Mouse (Mus musculus): ENCODE results near the gene Dpep3. TPM values are rescaled to one million over a fixed set of nuclear protein-coding genes. Genes with fewer than 3 reads are reported as not detected.

Gene Dpep3
- polyA plus RNA-seq, 1 experiment from 2014 or later, result not detected

DNA sequence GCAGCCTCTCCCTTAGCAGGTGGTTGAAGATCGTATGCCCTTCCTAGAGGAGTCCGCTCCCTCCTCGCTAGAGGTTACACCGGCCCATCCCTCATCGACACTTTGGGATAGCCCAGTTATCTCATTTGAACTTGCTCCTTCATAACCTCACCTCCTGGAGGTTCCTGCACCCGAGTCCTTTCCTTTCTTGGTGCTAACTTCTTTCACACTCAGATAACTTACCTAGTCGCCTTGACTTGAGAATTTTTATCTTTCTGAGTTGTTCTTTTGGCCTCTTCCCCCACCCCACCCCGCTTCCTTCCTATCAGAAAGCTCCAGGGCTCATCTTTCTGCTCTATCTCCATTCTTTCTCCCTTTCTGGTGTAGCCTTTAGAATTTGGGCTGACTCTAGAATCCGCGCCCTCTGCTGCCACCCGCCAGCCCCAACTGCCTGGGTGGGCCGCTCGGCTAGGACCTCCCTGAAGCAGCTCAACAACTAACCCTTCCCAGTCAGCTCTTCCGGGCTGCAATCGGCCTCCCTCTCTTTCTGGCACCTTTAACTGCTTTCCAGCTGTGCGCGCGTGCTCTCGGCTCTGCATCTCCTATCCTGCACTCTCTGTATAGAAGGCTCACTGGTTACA, 12.4 kb downstream of the Dpep3 start:
- Histone ChIP-seq H3K4me1 (replicated peaks; ENCODE audit: control insufficient read depth, insufficient read depth, low read length) (no peaks in the 10 kb centered on the region), H3K27me3 (replicated peaks; ENCODE audit: control insufficient read depth, insufficient read depth, low read length) (peaks cover 8% of the 10 kb centered on the region; the same call in 1 of the 2 replicates), H3K9ac (ENCODE audit: low read depth, low read length) (no peak overlapping the region), H3K4me2 (replicated peaks; ENCODE audit: low read depth) (peak overlapping the region; percentile 80), H3K9me3 (ENCODE audit: control insufficient read depth) (no peaks in the 10 kb centered on the region), H3K27ac (ENCODE audit: low read depth, low read length) (peak overlapping the region; percentile 41), H3K4me3 (ENCODE audit: low read depth, low read length) (peak overlapping the region; percentile 3; the same call in 1 of the 2 replicates), H3K36me3 (ENCODE audit: control insufficient read depth, insufficient read depth) (no peaks in the 10 kb centered on the region)
- no peak for ATAC-seq
- 11% methylated on average over 19 of the region's 19 CpGs for WGBS
- TF ChIP-seq CTCF (IDR thresholded peaks at IDR 0.05; ENCODE audit: low read depth), result no peak

DNA sequence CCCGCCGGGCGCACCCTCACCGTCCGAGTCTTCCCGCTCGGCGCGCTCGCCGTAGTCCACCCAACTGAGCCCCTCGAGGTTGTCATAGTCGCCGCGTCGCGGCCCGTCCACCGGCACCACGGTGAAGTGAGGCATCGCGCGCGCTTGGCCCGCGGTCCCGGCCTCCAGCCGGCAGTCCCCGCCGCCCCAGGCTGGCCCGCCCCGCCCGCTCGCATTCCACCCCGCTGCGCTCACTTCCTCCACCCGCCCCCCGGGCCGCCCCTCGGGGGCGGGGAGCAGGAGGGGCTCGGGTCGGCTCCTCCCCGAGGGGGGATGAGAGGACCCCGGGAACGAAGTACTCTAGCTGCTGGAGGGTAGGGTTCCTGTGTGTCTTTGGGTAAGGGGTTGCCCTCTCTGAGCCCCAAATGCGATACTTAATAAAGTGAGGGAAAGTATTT, 13.3 kb downstream of the Dpep3 start, which contains the start of gene Slc12a4:
Gene Slc12a4, minus strand, starts transcription at position 193 of the 437 bp plus-strand sequence.
- Histone ChIP-seq H3K36me3 (ENCODE audit: control insufficient read depth, insufficient read depth) (no peaks in the 10 kb centered on the region), H3K27me3 (replicated peaks; ENCODE audit: control insufficient read depth, insufficient read depth, low read length) (peaks cover 8% of the 10 kb centered on the region; the same call in 1 of the 2 replicates), H3K27ac (ENCODE audit: low read depth, low read length) (peak within 1 kb of the TSS; percentile 74), H3K4me2 (replicated peaks; ENCODE audit: low read depth) (peak within 1 kb of the TSS; percentile 80), H3K4me1 (replicated peaks; ENCODE audit: control insufficient read depth, insufficient read depth, low read length) (no peaks in the 10 kb centered on the region), H3K9ac (ENCODE audit: low read depth, low read length) (peak within 1 kb of the TSS; percentile 58), H3K4me3 (ENCODE audit: low read depth, low read length) (peak within 1 kb of the TSS; percentile 62), H3K9me3 (ENCODE audit: control insufficient read depth) (no peaks in the 10 kb centered on the region)
- ATAC-seq, result peak; percentile 69
- under 1% methylated on average over 41 of the region's 47 CpGs for WGBS
- TF ChIP-seq CTCF (IDR thresholded peaks at IDR 0.05; ENCODE audit: low read depth), result no peak

DNA sequence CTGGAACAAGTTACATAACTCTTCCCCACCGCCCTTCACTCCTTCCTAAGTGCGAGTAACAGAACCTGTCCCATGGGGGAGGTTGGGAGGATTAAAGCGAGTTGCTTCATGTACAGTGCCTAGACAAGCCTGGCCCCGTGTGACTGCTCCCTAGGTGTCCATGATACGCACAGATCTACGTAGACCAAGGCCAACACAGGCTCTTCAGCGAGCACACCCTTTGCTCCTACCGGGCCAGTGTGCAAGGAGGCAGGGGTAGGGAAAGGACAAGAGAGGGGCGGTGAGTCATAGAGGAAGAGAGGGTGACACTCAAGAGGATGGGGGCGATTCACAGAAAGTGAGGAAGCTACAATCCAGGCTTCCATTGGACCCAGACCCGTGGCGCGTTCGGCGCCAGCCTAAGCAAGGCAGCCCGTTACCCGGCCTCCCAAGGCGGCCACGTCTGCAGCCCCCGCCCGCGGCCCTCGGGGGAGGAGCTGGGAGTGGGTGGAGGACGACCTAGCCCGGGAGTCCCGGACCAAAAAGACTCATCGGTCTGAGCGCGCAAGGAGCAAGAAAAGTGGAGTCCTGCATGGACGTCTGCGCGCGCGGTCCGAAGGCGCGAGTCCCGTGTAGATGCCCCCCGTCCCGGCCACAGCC, 13.8 kb downstream of the Dpep3 start:
- Histone ChIP-seq H3K4me2 (replicated peaks; ENCODE audit: low read depth) (peak overlapping the region; percentile 80), H3K4me1 (replicated peaks; ENCODE audit: control insufficient read depth, insufficient read depth, low read length) (no peaks in the 10 kb centered on the region), H3K9ac (ENCODE audit: low read depth, low read length) (peak overlapping the region; percentile 58), H3K36me3 (ENCODE audit: control insufficient read depth, insufficient read depth) (no peaks in the 10 kb centered on the region), H3K9me3 (ENCODE audit: control insufficient read depth) (no peaks in the 10 kb centered on the region), H3K27me3 (replicated peaks; ENCODE audit: control insufficient read depth, insufficient read depth, low read length) (peaks cover 8% of the 10 kb centered on the region; the same call in 1 of the 2 replicates), H3K27ac (ENCODE audit: low read depth, low read length) (peak overlapping the region; percentile 74), H3K4me3 (ENCODE audit: low read depth, low read length) (peak overlapping the region; percentile 62)
- peak; percentile 34 for ATAC-seq
- 3% methylated on average over 40 of the region's 40 CpGs for WGBS
- no peak for TF ChIP-seq CTCF (IDR thresholded peaks at IDR 0.05; ENCODE audit: low read depth)

DNA sequence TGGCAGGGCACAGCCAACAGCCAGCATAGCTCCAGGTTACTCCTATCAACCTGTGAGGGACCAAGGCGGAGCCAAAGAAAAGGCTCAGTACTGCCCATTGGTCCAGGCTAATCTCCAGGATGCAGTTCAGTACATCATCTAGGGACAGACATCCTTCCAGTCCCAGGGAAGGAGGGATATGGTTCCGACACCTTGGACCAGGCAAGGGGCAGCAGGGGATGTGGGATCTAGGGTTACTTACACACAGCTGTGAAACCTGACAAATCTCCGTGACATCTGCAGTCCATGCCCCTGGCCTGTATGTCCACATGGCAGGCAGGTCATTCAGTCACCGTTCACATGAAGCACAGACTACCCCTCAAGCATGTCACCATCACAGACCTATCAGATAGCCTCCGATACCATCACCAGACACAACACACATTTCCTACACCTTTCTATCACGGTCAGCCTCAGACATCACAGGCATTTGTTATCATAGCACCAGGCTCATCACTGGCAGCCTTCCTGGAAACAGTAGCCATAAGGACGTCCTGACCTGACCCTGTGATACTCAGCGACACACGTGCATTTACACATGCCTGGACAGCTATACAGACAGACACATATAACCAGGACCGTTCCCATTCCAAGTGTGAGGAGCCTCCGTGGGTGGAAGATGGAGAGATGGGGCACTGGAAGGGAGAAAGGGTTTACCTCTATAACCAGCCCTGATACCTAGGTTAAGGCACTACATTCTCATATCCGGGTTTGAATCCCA, 14.5 kb downstream of the Dpep3 start:
- H3K27ac ChIP-seq (ENCODE audit: low read depth, low read length), result no peak overlapping the region
- 64% methylated on average over 12 of the region's 12 CpGs for WGBS
- H3K9ac ChIP-seq (ENCODE audit: low read depth, low read length), result peak overlapping the region; percentile 58; the same call in 1 of the 2 replicates
- TF ChIP-seq CTCF (IDR thresholded peaks at IDR 0.05; ENCODE audit: low read depth), result no peak
- peaks cover 8% of the 10 kb centered on the region; the same call in 1 of the 2 replicates for H3K27me3 ChIP-seq (replicated peaks; ENCODE audit: control insufficient read depth, insufficient read depth, low read length)
- H3K4me2 ChIP-seq (replicated peaks; ENCODE audit: low read depth), result peak overlapping the region; percentile 80
- H3K9me3 ChIP-seq (ENCODE audit: control insufficient read depth), result no peaks in the 10 kb centered on the region
- no peak for ATAC-seq
- peak overlapping the region; percentile 62 for H3K4me3 ChIP-seq (ENCODE audit: low read depth, low read length)
- H3K36me3 ChIP-seq (ENCODE audit: control insufficient read depth, insufficient read depth), result no peaks in the 10 kb centered on the region
- no peaks in the 10 kb centered on the region for H3K4me1 ChIP-seq (replicated peaks; ENCODE audit: control insufficient read depth, insufficient read depth, low read length)

DNA sequence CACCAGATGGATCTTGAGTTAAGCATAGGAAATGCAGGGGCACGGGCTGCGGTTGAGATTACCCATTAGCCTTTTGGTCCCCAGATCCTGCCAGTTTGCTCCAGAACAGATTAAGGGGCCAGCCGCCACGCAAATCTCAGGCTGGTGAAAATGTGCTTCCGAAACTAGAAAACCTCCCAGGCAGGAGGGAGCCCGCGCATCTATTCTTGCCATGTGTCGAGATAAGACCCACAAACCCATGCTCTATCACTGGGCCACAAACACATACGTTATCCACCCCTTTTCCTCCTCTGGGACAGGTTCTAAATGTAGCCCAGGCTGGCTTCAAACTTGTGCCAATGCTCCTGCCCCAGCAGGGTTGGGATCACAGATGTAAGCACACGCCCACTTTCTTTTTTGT, 17.7 kb downstream of the Dpep3 start:
- ATAC-seq, result no peak
- Histone ChIP-seq H3K27ac (ENCODE audit: low read depth, low read length) (no peak overlapping the region), H3K9me3 (ENCODE audit: control insufficient read depth) (no peaks in the 10 kb centered on the region), H3K36me3 (ENCODE audit: control insufficient read depth, insufficient read depth) (no peaks in the 10 kb centered on the region; the same call in 1 of the 2 replicates), H3K27me3 (replicated peaks; ENCODE audit: control insufficient read depth, insufficient read depth, low read length) (peaks cover 8% of the 10 kb centered on the region; the same call in 1 of the 2 replicates), H3K4me2 (replicated peaks; ENCODE audit: low read depth) (no peak overlapping the region), H3K9ac (ENCODE audit: low read depth, low read length) (no peak overlapping the region), H3K4me1 (replicated peaks; ENCODE audit: control insufficient read depth, insufficient read depth, low read length) (no peaks in the 10 kb centered on the region), H3K4me3 (ENCODE audit: low read depth, low read length) (no peak overlapping the region)
- WGBS, result 88% methylated on average over 10 of the region's 10 CpGs
- TF ChIP-seq CTCF (IDR thresholded peaks at IDR 0.05; ENCODE audit: low read depth), result no peak

DNA sequence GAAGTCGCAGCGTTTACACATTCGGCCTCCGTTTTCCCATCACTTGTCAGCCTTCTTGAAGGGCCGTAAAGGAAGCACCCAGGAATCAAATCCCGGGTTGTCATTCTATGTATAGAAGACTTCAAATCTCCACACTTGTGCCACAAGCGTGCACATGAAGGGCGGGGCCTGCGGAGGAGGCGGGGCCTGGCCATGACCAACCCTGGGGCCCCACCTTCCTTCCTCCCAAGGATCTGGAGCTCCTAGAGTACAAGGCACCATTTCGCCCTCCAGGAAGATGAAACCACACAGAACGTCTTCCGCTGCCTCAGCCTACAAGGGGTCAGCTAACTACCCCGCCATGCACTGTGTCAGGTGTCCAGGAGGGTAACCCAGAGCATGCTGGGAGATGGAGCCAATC, 18.1 kb downstream of the Dpep3 start:
- no peak for ATAC-seq
- 81% methylated on average over 14 of the region's 14 CpGs for WGBS
- H3K4me3 ChIP-seq (ENCODE audit: low read depth, low read length), result no peak overlapping the region
- TF ChIP-seq CTCF (IDR thresholded peaks at IDR 0.05; ENCODE audit: low read depth), result no peak
- H3K27me3 ChIP-seq (replicated peaks; ENCODE audit: control insufficient read depth, insufficient read depth, low read length), result peaks cover 8% of the 10 kb centered on the region; the same call in 1 of the 2 replicates
- no peak overlapping the region for H3K4me2 ChIP-seq (replicated peaks; ENCODE audit: low read depth)
- H3K9me3 ChIP-seq (ENCODE audit: control insufficient read depth), result no peaks in the 10 kb centered on the region
- no peak overlapping the region for H3K27ac ChIP-seq (ENCODE audit: low read depth, low read length)
- H3K4me1 ChIP-seq (replicated peaks; ENCODE audit: control insufficient read depth, insufficient read depth, low read length), result no peaks in the 10 kb centered on the region
- H3K9ac ChIP-seq (ENCODE audit: low read depth, low read length), result no peak overlapping the region
- no peaks in the 10 kb centered on the region; the same call in 1 of the 2 replicates for H3K36me3 ChIP-seq (ENCODE audit: control insufficient read depth, insufficient read depth)
